Mouse (Mus musculus) intestine, postnatal 0 days (tissue): ENCODE measurements at regions not wholly inside any gene's neighbourhood (a gene's known extent, or its start where the extent isn't known, plus 50 kb on each side); places are given as distances from the start of the nearest gene placed in this dataset.

Experiments
- ATAC-seq: fragments of 200-750 bp; cut with Nextera tagmentation; 2 replicates; pipeline ENCODE4 v1.8.0; 2017; ENCODE audit warnings: mild to moderate bottlenecking, moderate TSS enrichment, moderate library complexity
- H3K27ac ChIP-seq: fragments of 300-500 bp; sonication (generic); 2 replicates; pipeline ENCODE4 v1.5.1; 2014; ENCODE audit warnings: mild to moderate bottlenecking, low read depth, low read length, moderate library complexity
- H3K27me3 ChIP-seq: fragments of 300-500 bp; sonication (generic); replicated peaks from 2 replicates; pipeline ENCODE4 v1.6.1; 2014; ENCODE audit warnings: low read length, mixed read lengths; ENCODE audit not compliant: control insufficient read depth, insufficient read depth
- H3K36me3 ChIP-seq: fragments of 300-500 bp; sonication (generic); 2 replicates; pipeline ENCODE4 v1.6.1; 2014; ENCODE audit warnings: mild to moderate bottlenecking, moderate library complexity; ENCODE audit not compliant: control insufficient read depth, insufficient read depth
- H3K4me1 ChIP-seq: fragments of 300-500 bp; sonication (generic); replicated peaks from 2 replicates; pipeline ENCODE4 v1.6.1; 2014; ENCODE audit warnings: antibody characterized with exemption, low read length, mixed read lengths; ENCODE audit not compliant: control insufficient read depth, insufficient read depth
- H3K4me2 ChIP-seq: fragments of 300-500 bp; sonication (generic); replicated peaks from 2 replicates; pipeline ENCODE4 v1.6.1; 2014; ENCODE audit warnings: low read depth, mild to moderate bottlenecking, moderate library complexity
- H3K4me3 ChIP-seq: fragments of 300-500 bp; sonication (generic); 2 replicates; pipeline ENCODE4 v1.5.1; 2014; ENCODE audit warnings: low read depth, low read length
- H3K9ac ChIP-seq: fragments of 300-500 bp; sonication (generic); 2 replicates; pipeline ENCODE4 v1.6.1; 2014; ENCODE audit warnings: mild to moderate bottlenecking, low read depth, low read length
- H3K9me3 ChIP-seq: fragments of 300-500 bp; sonication (generic); 2 replicates; pipeline ENCODE4 v1.6.1; 2016; ENCODE audit warnings: mixed run types; ENCODE audit not compliant: control insufficient read depth
- CTCF ChIP-seq: sonication (generic); IDR thresholded peaks from 2 replicates; pipeline ENCODE4 v1.5.1; 2016; ENCODE audit warnings: low read depth, mild to moderate bottlenecking, control low read depth, antibody characterized with exemption, moderate library complexity
- WGBS: fragments of 180-500 bp; shearing (Covaris S2); extraction: QIAGEN DNeasy Blood & Tissue Kit; methylation state at CpG from one replicate; pipeline ENCODE4 v1.1.7; 2014; 5-methylcytosine and 5-hydroxymethylcytosine counted together

DNA sequence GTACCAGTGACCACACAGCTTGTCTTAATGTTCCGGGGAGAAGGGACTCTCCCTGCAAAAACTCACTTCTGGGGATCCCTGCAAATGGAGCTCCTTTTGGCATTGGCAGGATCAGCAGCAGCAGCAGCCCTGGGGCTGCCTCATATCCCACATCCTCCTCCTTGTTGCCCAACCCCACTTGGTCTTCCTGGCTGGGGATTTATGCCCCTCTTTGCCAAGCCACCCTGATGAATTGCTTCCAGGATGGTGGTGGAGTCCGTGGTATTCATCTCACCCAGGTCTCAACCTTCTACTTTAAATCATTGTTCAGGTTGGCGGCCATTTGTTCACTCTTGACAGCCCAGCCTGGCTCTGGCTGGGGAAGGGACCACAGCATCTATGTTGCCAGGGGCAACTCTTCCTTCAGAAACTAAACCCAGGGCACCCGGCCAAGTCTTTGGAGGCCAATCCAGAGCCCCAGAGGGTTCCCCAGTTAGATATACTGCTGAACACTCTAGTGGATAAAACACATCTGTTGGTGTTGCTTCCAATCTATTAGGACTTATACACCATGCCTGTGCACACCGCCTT lies 66.0 kb downstream of the Gm4791 start:
- no peak for TF ChIP-seq CTCF
- H3K9me3 ChIP-seq: no peaks in the 10 kb centered on the region
- no peak overlapping the region for H3K27ac ChIP-seq

DNA sequence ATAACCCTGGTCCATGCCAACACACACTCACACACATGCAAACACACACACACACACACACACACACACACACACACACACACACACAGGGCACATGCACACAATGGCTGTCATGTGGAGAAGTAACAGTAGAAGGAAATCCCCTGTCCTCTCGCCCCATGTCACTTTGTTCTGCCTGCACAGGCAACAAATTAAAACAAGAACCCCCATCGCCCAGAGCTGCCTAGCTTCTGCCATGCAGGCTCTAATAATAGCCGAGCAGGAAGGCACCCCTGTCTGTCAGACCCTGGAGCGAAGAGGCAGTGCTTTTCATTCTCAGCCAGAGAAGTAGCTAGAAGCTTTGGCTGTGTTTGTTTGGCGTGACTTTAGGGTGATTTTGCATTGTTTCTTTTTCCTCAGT lies 70.9 kb downstream of the Gm4791 start:
- no peak for TF ChIP-seq CTCF
- no peak overlapping the region for H3K9ac ChIP-seq
- H3K4me1 ChIP-seq: no peaks in the 10 kb centered on the region
- ATAC-seq: no peak
- H3K27me3 ChIP-seq: no peaks in the 10 kb centered on the region
- 55% methylated on average over 5 of the region's 5 CpGs for WGBS
- H3K9me3 ChIP-seq: no peaks in the 10 kb centered on the region
- no peaks in the 10 kb centered on the region for H3K36me3 ChIP-seq
- no peak overlapping the region for H3K4me2 ChIP-seq
- no peak overlapping the region for H3K4me3 ChIP-seq
- no peak overlapping the region for H3K27ac ChIP-seq

More for the DNA sequence above, 66.0 kb downstream of the Gm4791 start:
- H3K9ac ChIP-seq: no peak overlapping the region
- H3K4me1 ChIP-seq: no peaks in the 10 kb centered on the region
- H3K36me3 ChIP-seq: no peaks in the 10 kb centered on the region
- no peaks in the 10 kb centered on the region for H3K27me3 ChIP-seq
- no peak overlapping the region for H3K4me2 ChIP-seq
- no peak for ATAC-seq
- H3K4me3 ChIP-seq: no peak overlapping the region
- WGBS: 69% methylated on average over 5 of the region's 5 CpGs

DNA sequence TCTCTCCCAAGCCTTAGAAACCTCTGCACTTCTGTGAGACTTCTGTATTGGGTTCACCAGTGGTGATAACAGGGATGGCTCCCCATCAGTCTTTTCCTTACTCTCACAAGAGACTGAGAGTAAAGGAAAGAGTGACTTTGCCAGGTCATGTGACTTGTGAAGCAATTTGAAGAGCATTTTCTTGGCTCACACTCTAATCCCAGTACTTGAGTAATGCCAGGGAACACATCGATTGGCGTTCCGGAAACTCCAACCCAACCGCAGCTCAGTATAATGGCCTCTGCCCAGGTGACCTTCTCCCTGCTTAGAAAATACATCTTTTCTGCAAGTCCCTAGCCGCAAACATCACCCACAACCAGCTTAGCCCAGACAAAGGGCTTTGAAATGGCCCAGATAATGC lies 72.4 kb downstream of the Gm4791 start:
- H3K4me3 ChIP-seq: no peak overlapping the region
- H3K27ac ChIP-seq: no peak overlapping the region
- no peak for TF ChIP-seq CTCF
- no peak for ATAC-seq
- H3K4me1 ChIP-seq: no peaks in the 10 kb centered on the region
- H3K4me2 ChIP-seq: no peak overlapping the region
- WGBS: 92% methylated on average over 5 of the region's 5 CpGs
- no peak overlapping the region for H3K9ac ChIP-seq
- H3K9me3 ChIP-seq: no peaks in the 10 kb centered on the region
- H3K27me3 ChIP-seq: no peaks in the 10 kb centered on the region
- H3K36me3 ChIP-seq: no peaks in the 10 kb centered on the region

DNA sequence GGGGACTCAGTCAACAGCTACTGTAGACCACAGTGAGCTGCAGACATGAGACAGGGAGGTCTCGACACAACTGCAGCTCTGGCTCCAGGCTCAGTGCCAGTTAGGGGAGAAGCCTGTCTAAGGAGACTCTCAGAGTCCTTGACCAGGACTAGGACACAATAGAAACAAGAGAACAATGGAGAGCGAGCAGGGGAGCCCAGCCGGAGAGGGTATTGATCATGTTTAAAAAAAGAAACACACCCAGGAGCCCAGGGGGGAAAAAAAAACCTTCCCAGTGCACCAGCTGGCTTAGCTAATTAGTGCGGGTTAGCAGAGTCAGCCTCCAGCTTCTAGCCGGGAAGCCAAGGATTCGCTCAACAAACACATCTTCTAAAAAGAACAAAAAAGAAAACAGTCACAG lies 78.4 kb downstream of the Gm4791 start:
- Histone ChIP-seq H3K36me3 (no peaks in the 10 kb centered on the region), H3K9ac (no peak overlapping the region), H3K4me2 (0 out of 2 replicates have a peak overlapping the region, but pooled peaks have one; percentile 1), H3K27ac (no peak overlapping the region), H3K9me3 (no peaks in the 10 kb centered on the region), H3K4me1 (peaks cover 4% of the 10 kb centered on the region; the same call in 1 of the 2 replicates), H3K4me3 (no peak overlapping the region), H3K27me3 (no peaks in the 10 kb centered on the region)
- 34% methylated on average over 6 of the region's 6 CpGs for WGBS
- TF ChIP-seq CTCF: no peak
- ATAC-seq: no peak

DNA sequence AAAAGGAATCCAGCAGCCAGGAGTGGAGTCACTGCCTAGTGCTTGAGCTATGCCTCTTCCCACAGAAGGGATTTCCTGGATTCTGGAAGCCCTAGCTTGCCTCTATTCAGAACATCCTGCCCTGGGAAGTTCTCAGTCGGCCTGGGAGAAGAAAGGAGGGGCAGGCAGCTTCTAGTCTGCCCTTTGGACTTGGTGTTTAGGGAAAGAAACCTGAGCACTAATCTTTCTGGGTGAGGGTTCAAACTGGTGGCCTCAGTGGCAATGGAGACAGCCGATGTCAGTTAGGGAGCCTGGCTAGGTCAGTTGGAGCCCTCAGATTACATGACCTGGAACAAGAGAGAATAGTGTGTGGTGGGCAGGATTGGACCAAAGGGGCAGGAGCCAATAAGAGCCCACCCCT lies 78.9 kb downstream of the Gm4791 start:
- TF ChIP-seq CTCF: no peak
- Histone ChIP-seq H3K4me1 (peaks cover 4% of the 10 kb centered on the region; the same call in 1 of the 2 replicates), H3K27ac (no peak overlapping the region), H3K4me2 (no peak overlapping the region), H3K4me3 (no peak overlapping the region), H3K27me3 (no peaks in the 10 kb centered on the region), H3K9ac (no peak overlapping the region), H3K36me3 (no peaks in the 10 kb centered on the region), H3K9me3 (no peaks in the 10 kb centered on the region)
- 15% methylated on average over 2 of the region's 2 CpGs for WGBS
- peak; percentile 89 for ATAC-seq

DNA sequence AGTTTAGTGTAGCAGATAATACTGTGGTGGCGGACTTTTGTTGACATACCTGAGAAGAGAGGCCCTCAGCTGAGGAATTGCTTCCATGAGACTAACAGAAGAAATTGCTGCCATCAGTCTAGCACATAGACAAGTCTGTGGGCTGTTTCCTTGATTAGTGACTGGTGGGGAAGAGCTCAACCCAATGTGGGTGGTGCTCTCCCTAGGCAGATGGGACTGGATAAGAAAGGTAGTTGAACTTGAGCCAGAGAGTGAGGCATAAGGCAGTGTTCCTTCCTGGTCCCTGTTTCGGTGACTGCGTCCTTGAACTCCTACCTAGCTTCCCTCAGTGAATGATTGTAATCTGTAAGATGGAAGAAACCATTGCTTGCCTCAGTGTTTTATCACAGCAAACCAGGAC lies 79.4 kb downstream of the Gm4791 start:
- no peak overlapping the region for H3K4me3 ChIP-seq
- ATAC-seq: peak; percentile 79
- H3K27me3 ChIP-seq: no peaks in the 10 kb centered on the region
- WGBS: 53% methylated on average over 3 of the region's 3 CpGs
- H3K27ac ChIP-seq: no peak overlapping the region
- H3K9ac ChIP-seq: no peak overlapping the region
- H3K9me3 ChIP-seq: no peaks in the 10 kb centered on the region
- H3K4me2 ChIP-seq: no peak overlapping the region
- H3K36me3 ChIP-seq: no peaks in the 10 kb centered on the region
- TF ChIP-seq CTCF: no peak
- peaks cover 4% of the 10 kb centered on the region; the same call in 1 of the 2 replicates for H3K4me1 ChIP-seq

DNA sequence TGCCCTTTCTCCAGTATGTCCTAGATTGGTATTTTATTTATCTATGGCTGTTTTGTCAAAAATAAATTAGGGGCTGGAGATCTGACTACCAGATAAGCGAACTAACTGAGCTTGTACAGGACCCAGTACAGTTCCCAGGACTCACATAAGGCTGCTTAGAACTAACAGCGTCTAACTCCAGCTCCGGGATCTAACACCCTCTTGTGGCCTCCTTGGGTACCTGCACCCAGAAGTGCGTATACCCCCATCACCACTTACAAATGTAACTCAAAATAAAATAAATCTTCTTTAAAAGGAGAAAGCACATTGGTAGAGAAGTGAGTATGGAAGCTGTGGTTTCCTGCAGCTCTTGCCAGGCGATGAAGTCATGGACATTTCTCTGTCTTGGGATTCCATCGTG lies 82.9 kb downstream of the Gm4791 start:
- Histone ChIP-seq H3K9ac (no peak overlapping the region), H3K4me3 (no peak overlapping the region), H3K36me3 (no peaks in the 10 kb centered on the region), H3K27me3 (no peaks in the 10 kb centered on the region), H3K27ac (no peak overlapping the region), H3K4me1 (peaks cover 4% of the 10 kb centered on the region; the same call in 1 of the 2 replicates), H3K9me3 (no peaks in the 10 kb centered on the region), H3K4me2 (no peak overlapping the region)
- 96% methylated on average over 6 of the region's 6 CpGs for WGBS
- TF ChIP-seq CTCF: no peak
- no peak for ATAC-seq
